Mouse (Mus musculus) heart, postnatal 4 days (tissue): ENCODE measurements around the gene Epha1. TPM values are rescaled to one million over a fixed set of nuclear protein-coding genes. Genes with fewer than 3 reads are reported as not detected.

Experiments
- DNase-seq: peaks from one replicate; pipeline ENCODE4 v3.0.0; 2021
- total RNA-seq, 2 experiments: library from RNA; stranded (reverse); gene quantifications; 2 replicates each; pipeline ENCODE4 v1.2.3; 2021

Gene Epha1
- total RNA-seq: under 1 TPM; 0.52 to 0.70 TPM

DNA sequence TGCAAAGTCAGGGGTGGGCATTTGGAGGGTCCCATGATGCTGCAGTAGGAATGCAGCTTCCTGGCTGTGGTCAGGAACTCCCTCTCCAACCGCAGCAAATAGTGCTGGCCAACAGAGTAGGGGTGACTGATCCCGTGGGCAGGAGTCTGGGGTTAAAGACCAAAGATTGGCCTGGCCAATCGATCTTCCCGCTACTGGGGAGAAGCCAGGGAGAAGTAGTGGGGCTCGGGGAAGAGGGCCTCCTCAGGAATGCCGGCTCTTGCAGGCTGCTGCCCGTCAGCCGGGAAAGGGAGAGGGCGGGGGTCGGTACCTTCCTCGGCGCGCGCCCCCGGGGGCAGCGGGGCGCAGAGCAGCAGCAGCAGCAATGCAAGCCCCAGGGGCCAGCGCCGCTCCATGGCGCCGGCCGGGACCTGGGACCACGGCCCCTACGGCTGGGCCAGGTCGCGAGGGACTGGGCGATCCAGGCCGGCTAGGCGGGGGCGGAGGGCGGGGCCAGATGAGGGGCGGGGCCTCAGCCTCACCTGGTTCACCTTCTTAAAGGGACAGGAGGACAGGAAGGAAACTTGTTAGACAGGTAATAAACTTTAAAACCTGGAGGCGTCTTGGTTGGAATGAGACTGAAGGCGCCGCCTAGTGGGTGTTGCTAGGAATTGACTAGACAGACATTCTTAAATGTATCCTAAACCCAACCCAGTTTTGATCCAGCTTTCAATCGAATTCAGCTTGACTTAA, at the start of gene Epha1:
Epha1 (minus strand) TSS at position 453 of the 732 bp plus-strand sequence.
- peak; percentile 71 for DNase-seq

DNA sequence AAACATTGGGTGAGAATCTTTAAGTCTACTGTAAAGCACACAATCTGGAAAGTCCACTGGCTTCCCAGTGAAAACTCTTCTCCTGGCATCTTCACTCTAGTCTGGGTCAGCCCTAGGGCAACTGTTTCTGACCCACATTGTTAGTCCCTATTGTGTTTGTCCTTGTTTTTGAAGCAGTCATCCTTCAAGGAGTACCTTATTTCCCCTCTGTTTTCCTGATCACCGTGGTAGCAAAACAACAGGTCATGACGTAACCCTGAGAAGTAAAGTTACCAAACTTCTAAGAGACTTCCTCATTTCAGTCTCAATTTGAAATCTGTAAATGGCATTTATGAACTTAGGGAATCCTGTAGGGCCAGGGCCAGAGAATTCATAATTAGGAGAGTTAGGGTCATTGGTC, 48.4 kb upstream of the Epha1 start:
- no peak for DNase-seq

DNA sequence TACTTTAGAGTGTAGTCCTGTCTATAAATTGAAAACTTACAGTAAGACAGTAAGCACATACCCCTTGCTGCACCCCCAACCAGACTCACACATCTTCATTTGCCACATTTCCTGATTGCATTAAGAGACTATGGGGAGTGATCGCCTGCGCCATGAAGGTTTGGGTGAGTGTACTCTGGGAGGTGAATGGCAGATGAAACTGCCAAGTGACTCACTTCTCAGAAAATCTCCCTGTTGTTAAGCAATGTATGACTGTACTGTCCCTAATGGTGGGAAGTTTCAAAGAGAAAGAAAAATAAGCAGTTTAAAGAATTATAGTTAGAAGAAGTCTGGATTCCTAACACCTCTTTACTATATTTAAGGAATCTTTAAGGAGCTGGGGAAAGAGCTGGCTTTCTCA, 46.4 kb upstream of the Epha1 start:
- no peak for DNase-seq

DNA sequence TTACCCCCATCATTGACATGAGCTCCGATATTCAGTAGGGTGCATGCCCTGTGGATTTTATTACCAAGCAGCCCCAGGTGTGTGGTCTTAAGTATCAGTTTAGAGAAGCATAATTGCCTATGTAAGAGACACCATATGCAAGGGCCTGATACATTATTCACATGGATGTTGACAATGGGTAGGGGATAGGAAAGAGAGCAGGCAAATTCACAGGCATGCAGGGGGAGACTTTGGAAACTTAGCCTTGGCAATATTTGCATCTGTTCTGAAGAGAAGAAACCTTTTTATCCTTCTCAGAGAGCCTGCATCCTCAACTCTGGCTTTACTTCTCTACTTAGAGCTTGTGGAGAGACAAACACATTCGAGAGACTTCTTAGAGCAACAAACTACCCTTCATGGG, 32.1 kb upstream of the Epha1 start, which contains the start of gene Tas2r135:
Tas2r135 (plus strand) TSS at position 301 of the 400 bp plus-strand sequence.
- DNase-seq: no peak

DNA sequence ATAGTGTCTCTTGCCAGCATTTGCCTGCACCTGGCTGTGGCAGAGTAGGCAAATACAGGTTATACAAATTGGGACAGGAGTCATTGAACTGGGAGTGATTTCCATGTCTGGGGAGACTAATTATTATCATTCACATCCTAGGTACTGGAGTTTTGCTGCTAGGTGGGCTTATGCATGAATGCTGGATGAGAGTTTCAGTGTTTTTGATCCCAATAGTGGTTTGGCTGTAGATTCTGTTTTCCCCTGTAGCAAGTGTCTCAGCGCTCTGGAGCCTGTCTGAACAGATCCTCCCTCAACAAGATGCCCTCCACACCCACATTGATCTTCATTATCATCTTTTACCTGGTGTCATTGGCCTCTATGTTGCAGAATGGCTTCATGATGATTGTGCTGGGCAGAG, 26.9 kb upstream of the Epha1 start, which contains the start of gene Tas2r143:
Tas2r143 (plus strand) TSS at position 301 of the 400 bp plus-strand sequence.
- no peak for DNase-seq

DNA sequence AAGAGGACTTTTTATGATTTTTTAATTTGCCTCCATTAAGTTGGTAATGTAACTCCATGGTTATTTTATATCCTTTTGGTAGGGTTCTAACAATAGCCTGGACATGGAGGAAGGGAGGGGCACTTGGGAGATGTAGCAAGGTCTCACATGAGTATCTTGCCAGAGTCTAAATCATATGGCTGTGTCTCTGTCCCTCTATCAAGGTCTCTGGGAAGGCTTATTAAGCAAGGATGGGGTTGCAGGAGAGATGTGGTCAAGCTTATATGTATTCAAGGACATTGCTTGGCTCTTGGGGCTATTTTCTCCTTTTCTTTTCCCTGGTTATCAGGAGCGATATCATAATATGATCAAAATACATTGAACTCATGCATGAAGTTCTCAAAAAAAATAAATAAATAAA, 25.9 kb upstream of the Epha1 start:
- no peak for DNase-seq

DNA sequence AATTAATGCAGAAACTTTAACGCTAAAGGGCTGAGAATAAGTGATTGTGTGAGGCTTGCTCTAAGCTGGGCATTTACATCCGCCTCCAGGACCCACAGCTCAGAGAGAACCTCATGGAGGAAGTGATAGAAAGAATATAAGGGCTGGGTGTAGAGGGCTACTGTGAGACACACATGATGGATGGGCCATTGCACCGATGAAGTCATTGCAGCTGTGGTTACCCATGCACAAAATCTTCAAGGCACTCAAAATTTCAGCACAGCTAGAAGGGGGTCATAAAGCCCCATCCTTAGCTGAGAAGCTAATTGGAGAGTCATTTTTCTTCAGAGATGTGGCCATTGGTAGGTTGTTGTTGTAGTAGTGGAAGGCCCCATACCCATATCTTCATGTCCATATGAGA, 25.2 kb upstream of the Epha1 start:
- DNase-seq: no peak

DNA sequence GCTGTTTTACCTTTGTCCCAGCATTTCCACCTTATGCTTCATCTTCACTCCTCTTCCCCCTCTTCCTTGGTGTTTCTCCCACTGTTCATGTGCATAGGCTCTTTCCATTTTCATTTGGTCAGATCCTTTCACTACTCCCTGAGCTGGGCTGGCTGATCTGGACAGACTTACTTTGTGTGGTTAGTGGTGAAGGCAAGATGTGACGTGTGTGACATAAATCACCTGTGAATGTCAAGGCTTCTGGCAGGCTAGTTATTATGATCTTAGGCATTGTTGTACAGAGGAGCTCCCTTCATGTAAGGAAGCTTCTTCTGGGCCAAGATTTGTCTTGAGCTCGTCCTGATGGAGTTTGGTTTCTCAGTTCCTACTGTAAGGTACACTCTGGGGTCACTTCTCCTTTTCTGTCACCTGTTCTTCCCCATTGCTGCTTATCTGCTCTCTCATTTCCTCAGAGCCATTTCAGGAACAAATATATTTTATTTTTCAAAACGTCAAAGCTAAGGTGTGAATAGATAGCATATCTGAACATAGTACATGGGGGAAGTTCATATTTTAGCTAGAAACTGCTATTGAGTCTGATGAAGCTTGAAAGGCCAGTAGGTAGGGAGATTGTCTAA, 24.1 kb upstream of the Epha1 start:
- peak; percentile 8 for DNase-seq

DNA sequence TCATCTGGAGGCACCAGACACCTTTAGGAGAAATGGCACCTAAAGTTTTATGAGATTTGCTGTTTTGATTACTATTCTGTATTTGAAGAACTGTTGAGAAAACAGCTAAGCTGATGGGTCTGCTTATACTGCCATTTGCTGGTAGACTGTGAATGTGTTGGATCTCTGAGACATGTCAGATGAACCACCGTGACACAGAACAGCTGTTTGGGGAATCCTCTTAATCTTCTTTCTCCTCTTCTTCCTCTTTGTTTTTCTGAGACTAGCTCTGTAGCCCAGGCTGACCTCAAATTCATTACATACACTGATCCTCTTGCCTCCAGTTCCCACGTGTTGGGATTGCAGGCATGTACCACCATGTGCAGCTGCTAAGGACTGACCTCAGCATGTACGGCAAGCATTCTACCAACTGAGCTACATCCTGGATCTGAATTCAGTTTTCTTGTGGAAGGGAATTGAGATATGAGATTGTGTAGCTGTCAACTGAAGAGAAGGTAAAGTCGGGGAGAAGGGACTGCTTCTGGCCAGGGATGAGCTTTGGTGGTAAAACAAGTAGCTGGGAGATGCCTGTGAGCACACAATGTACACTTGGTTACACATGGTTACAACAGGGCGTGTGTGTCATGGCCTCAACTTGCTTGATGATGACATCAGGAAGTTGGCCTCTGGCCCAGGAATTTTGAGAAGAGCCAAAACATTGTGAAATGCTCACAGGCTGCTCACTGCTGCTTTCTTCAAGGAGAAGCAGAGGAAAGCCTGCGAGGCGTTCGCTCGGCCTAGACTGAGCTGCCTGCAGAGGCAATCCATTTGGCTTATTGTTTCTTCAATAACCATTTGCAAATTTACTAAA, 23.1 kb upstream of the Epha1 start:
- DNase-seq: peak; percentile 89

DNA sequence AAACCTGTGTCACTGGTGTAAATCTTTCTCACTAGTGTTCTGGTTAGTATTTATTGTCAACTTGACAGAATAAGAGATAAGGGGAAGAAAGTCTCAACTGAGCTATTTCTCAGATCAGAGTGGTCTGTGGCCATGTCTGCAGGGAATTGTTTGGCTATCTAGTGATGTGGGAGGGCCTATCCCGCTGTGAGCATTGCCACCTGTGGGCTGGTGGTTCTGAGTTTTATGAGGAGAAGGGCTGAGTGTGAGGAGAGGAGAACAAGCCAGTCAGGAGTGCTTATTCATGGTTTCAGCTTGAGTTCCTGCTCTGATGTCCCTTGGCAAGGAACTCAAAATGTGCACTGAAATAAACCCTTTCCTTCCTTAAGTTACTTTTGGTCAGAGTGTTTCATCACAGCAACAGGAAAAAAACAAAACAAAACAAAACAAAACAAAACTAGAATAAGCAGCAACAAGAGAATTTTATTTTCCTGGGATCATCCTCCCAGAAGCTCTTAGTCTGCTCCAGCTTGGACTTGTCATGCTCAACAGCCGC, 18.8 kb upstream of the Epha1 start:
- DNase-seq: peak; percentile 9

DNA sequence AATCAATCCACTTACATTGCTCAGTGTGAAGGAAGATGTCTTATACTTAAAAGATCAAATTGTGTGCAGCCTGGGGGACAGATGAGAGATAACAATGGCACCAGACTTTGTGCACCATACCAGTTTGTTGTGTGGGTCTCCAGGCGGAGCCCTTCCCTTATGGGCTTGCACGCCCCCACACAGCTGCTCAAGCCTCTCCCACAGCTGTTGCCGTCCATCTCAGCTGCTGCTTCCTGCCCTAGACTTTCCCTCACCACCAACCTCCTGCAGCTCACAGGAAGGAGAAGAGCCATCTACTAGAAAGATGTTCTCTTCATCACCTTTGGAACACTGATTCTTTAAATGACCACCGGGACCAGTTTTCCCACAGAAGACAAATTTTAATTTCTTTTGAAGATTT, 12.6 kb upstream of the Epha1 start:
- DNase-seq: peak; percentile 10

DNA sequence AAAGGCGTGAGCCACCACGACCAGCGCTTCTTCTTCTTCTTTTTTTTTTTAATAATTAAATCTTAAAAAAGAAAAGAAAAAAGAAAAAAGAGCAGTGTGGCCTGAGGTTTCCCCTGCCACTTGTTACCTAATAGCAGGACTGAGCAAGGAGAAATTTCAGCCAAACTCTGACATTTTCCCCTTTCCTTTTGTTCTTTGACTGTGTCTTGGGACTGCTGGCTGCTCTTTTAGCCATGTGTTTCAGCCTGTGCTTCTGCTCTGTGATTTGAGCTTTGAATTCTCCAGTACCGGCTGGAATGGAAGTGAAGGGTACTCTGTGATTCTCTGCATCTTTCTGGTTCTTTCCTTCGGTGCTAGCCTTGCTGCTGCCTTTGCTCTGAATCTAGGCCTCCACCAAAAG, 10.3 kb upstream of the Epha1 start:
- DNase-seq: no peak

DNA sequence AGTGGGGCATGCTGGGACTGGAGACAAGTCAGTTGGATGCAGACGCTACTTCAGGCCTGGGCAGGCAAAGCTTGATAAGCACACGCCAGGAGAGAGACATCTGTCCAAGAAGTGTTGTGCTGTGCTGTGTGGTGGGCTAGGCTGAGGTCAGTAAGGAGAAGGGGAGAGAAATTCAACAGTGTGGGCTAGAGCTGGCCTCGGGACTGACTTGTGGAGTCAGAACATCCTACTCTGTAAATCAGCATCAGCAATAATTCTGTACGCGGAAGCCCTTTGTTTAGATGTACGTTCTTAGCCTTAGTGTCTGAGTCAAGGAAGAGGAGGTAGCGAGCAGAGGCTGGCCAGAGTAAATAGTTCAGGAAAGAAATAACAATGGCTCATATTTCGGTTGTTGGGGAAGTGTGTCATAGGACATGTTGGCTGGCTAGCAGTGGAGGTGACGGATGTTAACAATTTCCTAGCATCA, 8.9 kb upstream of the Epha1 start:
- DNase-seq: peak; percentile 12

DNA sequence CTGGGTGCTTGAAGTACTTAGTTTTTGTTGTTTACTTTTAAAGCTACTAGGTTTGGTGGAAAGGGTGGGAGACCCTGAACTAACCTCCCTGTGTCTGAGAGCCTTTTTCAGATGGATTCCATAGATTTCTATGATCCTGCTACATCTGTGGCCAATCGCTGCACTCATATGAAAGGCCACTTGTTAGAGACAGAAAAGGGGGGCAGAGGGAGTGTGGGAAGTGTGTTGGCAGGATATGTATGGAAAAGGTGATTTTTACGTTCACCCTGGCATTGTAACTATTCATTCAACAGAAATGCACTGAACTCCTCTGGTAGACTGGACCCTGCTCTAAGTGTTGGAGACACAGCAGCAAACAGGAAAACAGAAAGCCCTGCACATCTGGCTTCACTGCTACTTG, 8.2 kb upstream of the Epha1 start:
- DNase-seq: no peak

DNA sequence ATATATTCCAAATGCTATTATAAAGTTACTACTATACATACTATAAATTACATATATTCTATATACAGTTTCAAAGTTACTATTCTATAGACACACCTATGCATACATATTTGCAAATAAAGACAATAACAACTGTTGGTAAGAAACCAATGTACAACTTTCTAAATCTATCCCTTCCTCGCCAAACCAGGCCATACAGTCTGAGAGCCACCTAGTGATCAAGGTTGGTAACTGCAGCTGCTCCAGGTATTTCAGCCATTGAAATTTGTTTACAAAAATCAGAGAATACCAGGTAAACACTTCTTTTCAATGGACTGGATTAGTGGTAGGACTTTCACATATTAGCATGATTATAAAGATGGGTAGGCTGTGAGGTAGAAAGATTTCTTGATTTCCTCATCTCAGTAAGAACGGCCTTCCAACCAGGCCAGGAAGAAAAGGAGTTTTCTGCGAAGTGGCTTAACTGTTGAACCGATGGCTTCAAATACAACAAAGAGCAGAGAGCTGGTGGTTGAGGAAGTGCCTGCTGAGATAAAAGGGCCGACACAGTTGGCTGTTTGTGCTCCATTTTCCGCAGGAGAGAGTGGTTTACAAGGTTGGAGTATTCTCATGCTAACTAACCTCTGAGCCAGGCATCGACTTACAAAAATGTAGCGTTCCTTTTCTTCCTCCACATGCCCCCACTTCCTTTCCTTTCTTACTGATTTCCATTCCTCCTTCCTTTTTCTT, 7.5 kb upstream of the Epha1 start:
- DNase-seq: peak; percentile 61

DNA sequence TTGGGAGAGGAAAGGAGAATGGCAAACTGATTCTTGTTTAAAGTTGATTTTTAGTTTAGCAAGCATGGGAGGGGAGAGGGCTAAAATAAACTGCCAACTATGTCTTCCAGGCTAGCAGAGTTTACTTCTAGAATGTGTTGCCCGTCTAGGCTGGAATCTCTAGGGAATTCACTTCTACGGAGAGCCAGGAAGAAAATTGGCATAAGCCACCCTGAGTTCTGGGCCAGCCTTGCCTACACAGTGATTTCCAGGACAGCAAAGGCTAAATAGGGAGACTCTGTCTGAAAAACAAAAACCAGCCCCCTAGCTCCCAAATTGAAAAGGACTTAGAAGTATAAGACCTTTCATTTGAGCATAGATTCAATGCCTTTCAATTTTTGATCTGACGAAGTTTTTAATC, 6.5 kb upstream of the Epha1 start:
- no peak for DNase-seq

DNA sequence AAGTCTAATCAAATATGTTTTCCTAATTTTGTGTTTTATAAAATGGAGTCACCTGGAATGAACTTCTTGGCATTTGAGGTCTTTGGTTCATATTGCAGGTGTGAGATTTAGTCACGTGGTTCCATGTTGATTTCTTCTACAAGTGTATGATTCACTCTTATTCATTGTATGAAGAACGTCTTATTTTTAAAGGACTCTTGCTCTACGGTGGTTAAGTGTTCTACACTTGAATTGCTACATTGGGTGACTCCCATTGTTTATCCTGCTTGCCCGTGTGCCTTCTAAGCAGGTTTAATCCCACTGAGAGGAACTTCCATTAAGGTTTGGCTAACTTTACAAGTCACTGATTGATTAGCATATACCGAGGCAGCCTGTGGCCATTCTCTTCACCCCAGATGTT, 4.2 kb upstream of the Epha1 start:
- no peak for DNase-seq

DNA sequence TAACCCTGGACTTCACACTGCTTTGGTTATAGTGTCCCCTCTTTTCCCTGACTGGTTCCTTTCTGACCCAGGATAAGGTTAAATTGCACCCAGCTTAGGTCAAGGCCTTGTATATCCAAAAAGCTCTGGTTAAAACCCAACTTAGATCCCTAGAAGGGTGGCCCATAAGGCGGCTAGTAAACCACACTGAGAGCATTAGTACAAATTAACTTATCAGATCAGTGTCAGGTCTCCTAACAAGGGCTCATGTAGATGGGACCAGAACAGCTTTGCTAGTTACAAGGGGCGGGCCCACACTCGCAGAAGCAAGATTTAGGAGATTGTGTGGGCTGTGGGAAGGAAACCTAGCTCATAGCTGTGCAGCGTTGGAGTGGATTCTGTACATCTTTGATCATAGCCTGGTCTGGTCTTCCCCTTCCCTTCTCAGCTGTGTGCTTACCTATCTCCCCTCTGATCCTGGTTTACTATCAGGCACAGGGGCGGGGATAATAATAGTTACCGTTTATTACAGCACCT, 3.5 kb upstream of the Epha1 start:
- no peak for DNase-seq

DNA sequence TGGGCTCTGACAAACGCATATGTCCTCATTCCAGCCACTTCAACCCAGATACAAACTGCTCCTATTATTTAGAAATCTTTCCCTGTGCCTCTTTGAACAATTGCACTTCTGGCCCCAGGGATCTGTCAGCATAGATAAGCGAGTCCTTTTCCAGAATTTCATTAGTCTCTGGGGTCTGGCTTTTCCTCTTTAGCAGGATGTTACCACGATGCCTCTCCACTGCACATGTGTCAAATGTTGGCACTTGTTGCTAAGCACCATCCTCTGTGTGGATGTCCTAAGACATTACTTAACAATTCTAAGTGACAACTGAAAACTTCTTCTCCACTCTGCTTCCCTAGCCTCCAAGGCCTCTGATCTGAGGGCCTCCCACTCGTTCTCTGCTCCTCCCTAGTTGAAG, 2.9 kb upstream of the Epha1 start:
- DNase-seq: peak; percentile 20

DNA sequence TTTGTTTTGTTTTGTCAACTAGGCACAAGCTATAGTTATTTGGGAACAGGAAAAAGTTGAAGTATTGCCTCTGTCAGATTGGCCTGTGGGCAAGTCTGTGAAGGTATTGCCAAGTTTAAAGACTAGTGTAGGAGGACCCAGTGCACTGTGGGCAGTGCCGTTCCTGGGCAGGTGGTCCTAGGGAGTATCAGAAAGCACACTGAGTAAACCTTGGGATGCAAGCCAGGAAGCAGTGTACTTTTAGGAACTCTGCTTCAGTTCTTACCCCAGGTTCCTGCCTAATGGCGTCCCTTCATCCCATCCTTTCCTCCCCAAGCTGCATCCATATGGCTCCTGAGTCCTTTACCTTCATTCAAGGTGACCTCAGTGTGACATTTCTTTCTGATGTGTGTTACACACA, 2.1 kb upstream of the Epha1 start:
- DNase-seq: peak; percentile 9

DNA sequence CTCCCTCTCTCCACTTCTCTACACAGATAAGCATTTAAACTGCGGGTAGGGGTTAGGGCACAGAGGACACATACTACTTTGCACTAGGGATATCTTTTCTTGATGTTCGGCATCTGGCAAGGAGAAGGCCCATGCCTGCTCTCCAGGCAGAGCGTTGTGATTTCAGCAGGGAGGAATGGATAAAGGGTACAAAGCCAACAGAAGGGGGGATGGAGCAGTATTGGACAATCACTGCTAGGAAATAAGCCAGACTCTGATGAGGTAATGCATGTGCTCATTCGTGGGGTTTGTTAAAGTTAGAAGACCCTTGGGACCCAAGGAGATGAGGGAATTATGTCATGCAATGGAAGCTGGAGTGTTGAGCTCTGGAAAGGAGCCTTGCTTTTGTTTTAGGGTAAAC, 1.6 kb upstream of the Epha1 start:
- DNase-seq: peak; percentile 43
